Mouse (Mus musculus) layer of hippocampus, adult 9-11 months (tissue): ENCODE measurements around the gene Ntsr1.

Source experiments
- DNase-seq: peaks from one replicate; pipeline ENCODE4 v3.0.0; 2022

Ntsr1 gene

DNA sequence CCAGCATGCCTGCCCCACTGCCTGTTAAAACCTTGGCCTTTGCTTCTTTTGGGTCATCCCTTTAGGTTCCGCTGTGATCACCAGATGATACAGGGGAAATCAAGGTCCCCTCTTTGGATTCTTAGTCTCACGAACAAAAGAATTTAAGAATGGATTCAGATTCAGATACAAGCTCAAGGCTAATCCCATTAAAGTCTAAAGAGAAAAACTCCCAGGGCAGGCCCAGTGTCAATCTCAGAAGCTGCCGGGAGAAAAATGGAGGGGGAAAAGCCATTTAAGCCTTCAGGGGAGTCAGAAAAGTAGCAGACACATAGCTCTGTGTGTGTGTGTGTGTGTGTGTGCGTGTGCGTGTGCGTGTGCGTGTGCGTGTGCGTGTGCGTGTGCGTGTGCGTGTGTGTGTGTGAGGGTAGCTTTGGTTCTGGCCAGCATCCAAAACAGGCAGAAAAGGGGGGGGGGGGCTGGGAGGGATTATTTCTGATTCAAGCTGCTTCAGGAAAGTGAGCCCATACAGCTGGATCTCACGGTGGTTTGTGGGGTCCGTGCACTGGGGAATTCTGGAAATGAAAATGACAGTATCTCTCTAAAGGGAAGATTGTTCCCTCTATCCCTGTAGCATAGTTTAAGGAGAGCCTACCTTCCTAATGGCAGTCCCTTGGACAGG, 8.8 kb downstream of the Ntsr1 start:
- DNase-seq = no peak

- no peak for DNase-seq
Observed at GRCm38 (mm10) chr2:180510867-180511266, 11.1 kb downstream of the Ntsr1 start.

DNA sequence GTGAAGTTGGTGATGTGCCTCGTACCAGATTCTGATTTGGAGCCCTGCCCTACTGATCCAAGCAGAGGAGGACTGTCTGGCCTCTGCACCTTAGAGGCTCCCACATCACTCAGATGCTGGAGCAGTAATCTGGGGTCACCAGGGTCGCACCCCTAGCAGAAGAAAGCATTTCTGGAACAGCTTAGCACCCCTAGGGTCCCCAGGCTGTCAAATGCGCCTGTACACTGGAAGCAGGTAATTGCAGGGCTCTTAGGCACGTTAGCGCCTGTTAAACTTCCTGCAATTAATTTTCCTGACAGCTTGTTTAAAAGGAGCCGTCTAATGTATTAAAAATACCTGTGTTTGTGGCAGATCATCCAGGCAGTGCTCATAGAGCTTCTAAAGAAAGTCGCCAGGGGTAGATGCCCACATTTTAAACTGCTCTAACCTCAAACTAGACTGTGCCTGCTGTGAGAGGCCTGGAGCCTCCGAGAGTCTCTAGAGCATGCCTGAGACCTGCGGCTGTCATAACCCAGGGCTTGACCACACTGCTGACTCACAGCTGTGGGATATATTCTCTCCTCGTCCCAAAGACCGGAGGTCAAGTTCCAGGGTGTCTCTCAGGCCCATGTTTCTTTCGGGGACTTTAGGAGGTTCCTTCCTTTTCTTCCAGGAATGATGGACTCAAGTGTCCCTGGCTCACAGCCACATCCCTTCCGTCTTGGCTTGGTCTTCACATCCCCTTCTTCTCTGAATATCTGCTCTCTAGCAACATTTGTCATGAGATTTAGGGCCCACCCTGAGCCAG, 12.3 kb downstream of the Ntsr1 start:
- no peak for DNase-seq

- no peak for DNase-seq
Observed at GRCm38 (mm10) chr2:180513019-180513418, 13.2 kb downstream of the Ntsr1 start.

- no peak for DNase-seq
Observed at GRCm38 (mm10) chr2:180513835-180514234, 14.1 kb downstream of the Ntsr1 start.

DNA sequence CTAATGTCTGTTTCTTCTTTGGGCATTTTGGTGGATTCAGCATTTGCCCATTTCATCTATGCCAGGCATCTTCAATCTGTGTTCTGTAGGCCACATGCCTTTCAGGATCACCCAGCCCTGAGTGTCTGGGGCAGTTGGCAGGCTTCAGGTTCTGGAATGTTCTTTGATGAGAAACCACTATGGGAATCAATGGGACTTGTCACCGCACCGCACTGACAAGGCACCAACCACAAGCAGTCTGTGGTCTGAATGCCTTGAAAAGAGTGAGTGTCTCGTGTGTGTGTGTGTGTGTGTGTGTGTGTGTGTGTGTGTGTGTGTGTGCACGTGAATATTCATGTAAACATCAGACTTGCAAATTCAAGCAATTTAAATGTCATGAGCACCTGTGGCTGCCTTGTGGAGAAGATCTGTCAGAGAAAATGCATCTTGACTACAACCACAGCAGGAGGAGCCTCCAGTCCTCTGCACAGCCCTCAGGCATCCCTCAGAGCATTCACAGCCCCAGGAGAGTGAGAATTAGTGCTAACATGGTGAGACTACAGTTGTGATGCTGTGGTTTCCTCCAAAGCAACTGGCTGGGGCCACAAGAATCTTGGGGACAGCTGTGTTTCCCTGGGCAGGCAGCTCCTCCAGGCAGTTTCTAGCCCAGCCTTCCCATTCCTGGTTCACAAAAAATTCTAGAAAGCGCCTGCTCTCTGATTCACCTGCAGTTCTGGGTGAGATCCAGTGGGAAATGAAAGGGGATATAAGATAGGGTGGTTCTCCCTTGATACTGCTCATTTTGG, 21.9 kb downstream of the Ntsr1 start:
- no peak for DNase-seq

DNA sequence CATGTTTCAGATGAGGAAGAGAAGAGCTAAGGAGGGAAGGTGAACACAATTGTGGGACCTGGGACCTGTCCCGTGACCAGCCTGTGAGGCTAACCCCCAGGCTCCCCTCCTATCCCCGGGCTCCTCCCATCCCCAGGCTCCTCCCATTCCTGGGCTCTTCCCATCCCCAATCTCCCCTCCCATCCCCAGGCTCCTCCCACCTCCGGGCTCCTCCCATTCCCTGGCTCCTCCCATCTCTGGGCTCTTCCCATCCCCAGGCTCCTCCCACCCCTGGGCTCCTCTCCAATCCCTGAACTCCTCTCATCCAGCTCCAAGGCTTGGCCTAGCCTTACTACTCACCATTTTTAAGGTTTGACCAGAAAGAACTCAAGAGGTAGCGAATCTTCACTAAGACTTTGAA, 23.0 kb downstream of the Ntsr1 start:
- no peak for DNase-seq

GRCm38 (mm10) chr2:180527447-180527846, 27.7 kb downstream of the Ntsr1 start:
- DNase-seq = no peak

GRCm38 (mm10) chr2:180527883-180528282, 28.1 kb downstream of the Ntsr1 start:
- no peak for DNase-seq

DNA sequence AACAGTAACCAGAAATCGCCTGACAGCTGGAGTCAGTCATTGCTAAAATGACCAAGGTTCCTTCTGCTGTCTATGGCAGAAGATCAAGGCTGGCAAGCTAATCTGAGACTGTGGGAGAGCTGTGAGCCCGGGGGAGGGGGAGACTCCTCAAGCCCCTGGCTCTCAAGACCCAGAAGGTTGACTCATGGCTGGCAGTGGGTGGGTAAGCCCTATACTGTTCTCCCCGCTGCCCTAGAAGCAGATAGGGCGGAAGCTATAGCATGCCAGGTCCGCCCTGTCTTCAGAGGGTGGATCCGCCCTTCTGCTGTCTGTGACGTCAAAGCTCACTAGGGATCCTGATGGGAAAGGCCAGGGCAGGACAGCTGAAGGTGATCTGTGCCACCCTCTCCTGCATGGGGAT, 30.4 kb downstream of the Ntsr1 start:
- no peak for DNase-seq

DNA sequence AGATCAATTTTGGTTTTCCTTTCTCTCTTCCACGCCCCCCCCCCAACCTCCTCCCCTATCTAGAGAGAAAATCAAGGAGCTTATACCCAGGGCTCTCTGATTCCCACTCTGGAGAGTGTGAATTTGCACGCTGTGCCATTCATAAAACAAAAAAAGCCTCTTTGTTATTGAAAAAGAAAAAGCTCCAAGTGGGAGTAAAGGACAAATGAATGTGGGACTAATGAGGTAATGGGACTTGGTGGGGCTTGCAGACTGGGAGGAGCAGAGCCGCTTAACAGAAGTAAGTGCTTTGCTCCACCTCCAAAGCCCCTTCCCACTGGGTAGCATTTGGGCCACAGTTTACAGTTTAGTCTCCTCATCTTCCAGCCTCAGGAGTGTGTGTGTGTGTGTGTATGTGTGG, 30.8 kb downstream of the Ntsr1 start:
- DNase-seq = no peak

- no peak for DNase-seq
Observed at GRCm38 (mm10) chr2:180531671-180532385, 32.1 kb downstream of the Ntsr1 start.

GRCm38 (mm10) chr2:180532386-180532995, 32.7 kb downstream of the Ntsr1 start:
- no peak for DNase-seq

- DNase-seq = no peak
Observed at GRCm38 (mm10) chr2:180533237-180533636, 33.5 kb downstream of the Ntsr1 start.

GRCm38 (mm10) chr2:180543675-180544074, 43.9 kb downstream of the Ntsr1 start:
- DNase-seq = no peak

DNA sequence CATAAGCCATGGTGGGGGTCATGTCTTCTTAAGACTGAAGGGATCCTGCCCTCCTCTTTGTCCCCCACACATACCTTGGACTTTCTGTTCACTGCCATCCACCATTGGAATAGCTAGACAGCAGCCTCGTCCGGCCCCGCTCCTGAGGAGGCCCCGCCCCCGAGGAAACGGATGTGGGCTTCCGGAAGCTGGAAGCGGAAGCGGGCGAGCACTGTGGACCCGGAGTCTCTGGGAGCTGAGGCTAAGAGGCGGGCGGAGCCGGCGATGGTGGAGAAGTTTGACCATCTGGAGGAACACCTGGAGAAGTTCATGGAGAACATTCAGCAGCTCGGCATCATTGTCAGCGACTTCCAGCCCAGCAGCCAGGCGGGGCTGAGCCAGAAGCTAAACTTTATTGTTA, 45.3 kb downstream of the Ntsr1 start:
- DNase-seq = no peak

DNA sequence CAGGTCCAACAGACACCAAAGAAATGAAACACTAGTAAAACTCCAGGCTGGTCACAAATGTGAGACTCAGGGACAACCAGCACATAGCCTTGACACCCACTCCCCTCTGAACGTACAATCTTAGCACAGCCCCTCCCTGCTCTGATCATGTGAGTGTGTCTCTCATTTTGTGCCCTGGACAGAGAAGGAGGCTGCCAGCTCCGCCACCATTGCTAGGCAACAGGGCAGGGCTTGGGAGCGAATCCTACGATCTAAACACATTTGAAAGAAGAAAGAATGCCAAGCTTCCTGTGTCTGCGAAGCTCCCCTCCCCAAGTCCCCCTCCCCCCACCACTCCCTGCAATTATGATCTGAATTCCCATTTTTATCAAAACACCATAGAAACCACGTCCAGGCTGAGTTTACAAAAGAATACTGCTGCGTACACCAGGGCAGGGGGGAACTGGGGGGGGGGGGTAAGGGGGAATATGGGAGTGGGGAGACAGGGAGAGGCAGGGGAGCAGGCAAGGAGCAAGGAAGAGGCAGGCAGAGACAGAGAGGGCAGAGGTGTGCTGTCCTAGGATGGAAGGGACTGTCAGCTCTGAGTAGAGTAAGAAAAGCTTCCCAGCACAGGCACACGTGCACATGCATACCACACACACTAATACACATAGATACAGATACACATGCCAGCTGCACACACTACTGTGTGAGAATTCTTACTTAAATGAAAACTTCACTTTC, 47.8 kb downstream of the Ntsr1 start:
- peak; percentile 35 for DNase-seq

DNA sequence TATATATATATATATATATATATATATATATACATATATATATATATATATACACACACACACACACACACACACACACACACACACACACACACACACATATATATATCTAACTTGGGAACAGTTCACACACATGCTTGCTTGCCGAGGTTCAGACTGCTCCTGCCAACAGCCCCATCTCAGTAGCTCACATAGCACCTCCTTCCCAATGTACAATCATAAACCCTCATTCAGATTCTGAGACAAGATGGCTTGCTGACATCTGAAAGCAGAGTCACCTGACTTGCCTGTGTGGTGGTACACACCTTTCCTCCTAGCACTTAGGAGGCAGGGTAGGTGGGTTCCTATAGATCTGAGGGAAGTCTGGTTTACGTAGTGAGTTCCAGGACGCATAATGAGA, 52.6 kb downstream of the Ntsr1 start:
- no peak for DNase-seq

- DNase-seq = no peak
Observed at GRCm38 (mm10) chr2:180555219-180555618, 55.4 kb downstream of the Ntsr1 start.

GRCm38 (mm10) chr2:180556470-180556869, 56.7 kb downstream of the Ntsr1 start:
- no peak for DNase-seq

DNA sequence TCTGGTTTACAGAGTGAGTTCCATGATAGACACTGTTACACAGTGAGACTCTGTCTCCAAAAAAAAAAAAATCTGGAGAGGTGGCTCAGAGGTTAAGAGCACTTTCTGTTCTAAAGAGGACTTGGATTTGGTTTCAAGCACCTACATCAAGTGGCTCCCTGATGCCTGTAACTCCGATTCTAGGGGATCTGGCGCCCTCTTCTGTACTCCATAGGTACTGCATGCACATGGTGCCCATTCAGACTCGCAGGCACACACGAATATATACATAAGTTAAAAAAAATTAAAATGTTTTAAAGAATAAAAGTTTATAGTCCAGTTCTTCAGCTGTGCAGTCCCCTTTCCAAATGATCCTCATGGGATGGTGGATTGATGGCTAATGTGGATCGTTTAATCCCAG, 60.5 kb downstream of the Ntsr1 start:
- no peak for DNase-seq

- DNase-seq = no peak
Observed at GRCm38 (mm10) chr2:180562146-180562545, 62.4 kb downstream of the Ntsr1 start.
